Mouse (Mus musculus): ENCODE measurements at regions not wholly inside any gene's neighbourhood (a gene's known extent, or its start where the extent isn't known, plus 50 kb on each side); places are given as distances from the start of the nearest gene placed in this dataset.

GRCm38 (mm10) chr6:103366782-103367491, 143.4 kb upstream of the Chl1 start:
- no peak overlapping the region for H3K27ac ChIP-seq
- H3K4me3 ChIP-seq, result no peak overlapping the region
- no peaks in the 10 kb centered on the region for H3K36me3 ChIP-seq (replicated peaks)
- ATAC-seq (replicated peaks), result no peak
- WGBS, result 85% methylated on average over 2 of the region's 2 CpGs
- H3K4me1 ChIP-seq, result no peaks in the 10 kb centered on the region
- H3K4me2 ChIP-seq, result no peak overlapping the region
- H3K27me3 ChIP-seq (replicated peaks), result no peaks in the 10 kb centered on the region
- H3K9ac ChIP-seq, result no peak overlapping the region
- H3K9me3 ChIP-seq, result no peaks in the 10 kb centered on the region

GRCm38 (mm10) chr6:103374956-103375355, 135.4 kb upstream of the Chl1 start:
- Histone ChIP-seq H3K36me3 (replicated peaks) (no peaks in the 10 kb centered on the region), H3K9ac (no peak overlapping the region), H3K4me2 (no peak overlapping the region), H3K9me3 (no peaks in the 10 kb centered on the region), H3K27ac (no peak overlapping the region), H3K4me3 (no peak overlapping the region), H3K27me3 (replicated peaks) (no peaks in the 10 kb centered on the region), H3K4me1 (peaks cover 8% of the 10 kb centered on the region; the same call in 1 of the 2 replicates)
- ATAC-seq (replicated peaks), result no peak
- 83% methylated on average over 7 of the region's 7 CpGs for WGBS

- Histone ChIP-seq H3K27ac (no peak overlapping the region), H3K9ac (no peak overlapping the region), H3K9me3 (no peaks in the 10 kb centered on the region), H3K4me1 (peaks cover 19% of the 10 kb centered on the region), H3K27me3 (replicated peaks) (no peaks in the 10 kb centered on the region), H3K4me2 (no peak overlapping the region), H3K36me3 (replicated peaks) (no peaks in the 10 kb centered on the region), H3K4me3 (no peak overlapping the region)
- 35% methylated on average over 1 of the region's 1 CpGs for WGBS
- ATAC-seq (replicated peaks), result peak; percentile 55
Observed at GRCm38 (mm10) chr6:103377277-103377676, 133.1 kb upstream of the Chl1 start.

- Histone ChIP-seq H3K9me3 (no peaks in the 10 kb centered on the region), H3K4me2 (no peak overlapping the region), H3K27me3 (replicated peaks) (no peaks in the 10 kb centered on the region), H3K4me1 (peaks cover 24% of the 10 kb centered on the region), H3K9ac (no peak overlapping the region), H3K36me3 (replicated peaks) (no peaks in the 10 kb centered on the region), H3K27ac (no peak overlapping the region), H3K4me3 (no peak overlapping the region)
- no peak for ATAC-seq (replicated peaks)
Observed at GRCm38 (mm10) chr6:103378047-103378446, 132.3 kb upstream of the Chl1 start.

GRCm38 (mm10) chr6:103381030-103381429, 129.4 kb upstream of the Chl1 start:
- peaks cover 24% of the 10 kb centered on the region for H3K4me1 ChIP-seq
- no peaks in the 10 kb centered on the region for H3K9me3 ChIP-seq
- H3K4me3 ChIP-seq, result no peak overlapping the region
- no peaks in the 10 kb centered on the region for H3K27me3 ChIP-seq (replicated peaks)
- no peak overlapping the region for H3K4me2 ChIP-seq
- no peaks in the 10 kb centered on the region for H3K36me3 ChIP-seq (replicated peaks)
- no peak overlapping the region for H3K9ac ChIP-seq
- 8% methylated on average over 1 of the region's 1 CpGs for WGBS
- ATAC-seq (replicated peaks), result peak; percentile 59
- H3K27ac ChIP-seq, result peak overlapping the region; percentile 36; the same call in 1 of the 2 replicates

- H3K4me3 ChIP-seq, result no peak overlapping the region
- no peak overlapping the region for H3K4me2 ChIP-seq
- H3K27ac ChIP-seq, result peak overlapping the region; percentile 59
- no peaks in the 10 kb centered on the region for H3K27me3 ChIP-seq (replicated peaks)
- no peak overlapping the region for H3K9ac ChIP-seq
- 0 out of 2 replicates have a peak, but pooled peaks have one; percentile 13 for ATAC-seq (replicated peaks)
- WGBS, result 46% methylated on average over 2 of the region's 2 CpGs
- no peaks in the 10 kb centered on the region for H3K36me3 ChIP-seq (replicated peaks)
- no peaks in the 10 kb centered on the region for H3K9me3 ChIP-seq
- peaks cover 24% of the 10 kb centered on the region for H3K4me1 ChIP-seq
Observed at GRCm38 (mm10) chr6:103381930-103382329, 128.5 kb upstream of the Chl1 start.

- no peak overlapping the region for H3K27ac ChIP-seq
Observed at GRCm38 (mm10) chr6:103386591-103386990, 123.8 kb upstream of the Chl1 start.

GRCm38 (mm10) chr6:103405961-103406360, 104.4 kb upstream of the Chl1 start:
- ATAC-seq (replicated peaks), result no peak
- no peak overlapping the region for H3K9ac ChIP-seq
- H3K4me1 ChIP-seq, result no peaks in the 10 kb centered on the region
- H3K4me2 ChIP-seq, result no peak overlapping the region
- H3K9me3 ChIP-seq, result no peaks in the 10 kb centered on the region
- H3K4me3 ChIP-seq, result no peak overlapping the region
- no peak overlapping the region for H3K27ac ChIP-seq
- H3K36me3 ChIP-seq (replicated peaks), result no peaks in the 10 kb centered on the region
- H3K27me3 ChIP-seq (replicated peaks), result no peaks in the 10 kb centered on the region

More at GRCm38 (mm10) chr6:103386591-103386990, 123.8 kb upstream of the Chl1 start:
- 53% methylated on average over 4 of the region's 4 CpGs for whole genome bisulfite sequencing
- Histone ChIP-seq H3K4me3 (no peak overlapping the region), H3K9me3 (no peaks in the 10 kb centered on the region), H3K36me3 (replicated peaks) (no peaks in the 10 kb centered on the region), H3K27me3 (replicated peaks) (no peaks in the 10 kb centered on the region), H3K9ac (no peak overlapping the region), H3K4me2 (no peak overlapping the region), H3K4me1 (peaks cover 10% of the 10 kb centered on the region)
- no peak for ATAC-seq (replicated peaks)

- no peak overlapping the region for H3K4me2 ChIP-seq
- ATAC-seq (replicated peaks), result no peak
Observed at GRCm38 (mm10) chr6:103414888-103415287, 95.5 kb upstream of the Chl1 start.

GRCm38 (mm10) chr6:103421013-103421933, 89.1 kb upstream of the Chl1 start:
- H3K27me3 ChIP-seq (replicated peaks), result no peaks in the 10 kb centered on the region
- H3K4me3 ChIP-seq, result no peak overlapping the region
- no peak overlapping the region for H3K9ac ChIP-seq
- ATAC-seq (replicated peaks), result no peak; the same call in 1 of the 2 replicates
- WGBS, result 26% methylated on average over 1 of the region's 1 CpGs
- no peaks in the 10 kb centered on the region for H3K9me3 ChIP-seq
- H3K4me2 ChIP-seq, result no peak overlapping the region
- H3K36me3 ChIP-seq (replicated peaks), result no peaks in the 10 kb centered on the region
- no peak overlapping the region for H3K27ac ChIP-seq
- H3K4me1 ChIP-seq, result 0 out of 2 replicates have a peak, but pooled peaks cover 4% of the 10 kb centered on the region

More at GRCm38 (mm10) chr6:103414888-103415287, 95.5 kb upstream of the Chl1 start:
- WGBS, result 60% methylated on average over 2 of the region's 2 CpGs
- no peaks in the 10 kb centered on the region for H3K36me3 ChIP-seq (replicated peaks)
- no peaks in the 10 kb centered on the region for H3K27me3 ChIP-seq (replicated peaks)
- no peaks in the 10 kb centered on the region for H3K9me3 ChIP-seq
- H3K27ac ChIP-seq, result no peak overlapping the region
- no peak overlapping the region for H3K9ac ChIP-seq
- H3K4me3 ChIP-seq, result no peak overlapping the region
- no peaks in the 10 kb centered on the region for H3K4me1 ChIP-seq

GRCm38 (mm10) chr6:103430933-103431594, 79.3 kb upstream of the Chl1 start:
- ATAC-seq (replicated peaks), result peak; percentile 92
- WGBS, result 43% methylated on average over 5 of the region's 5 CpGs

GRCm38 (mm10) chr6:103431595-103431957, 78.8 kb upstream of the Chl1 start:
- no peaks in the 10 kb centered on the region for H3K9me3 ChIP-seq

More at GRCm38 (mm10) chr6:103430933-103431594, 79.3 kb upstream of the Chl1 start:
- Histone ChIP-seq H3K9ac (no peak overlapping the region; the same call in 1 of the 2 replicates), H3K4me2 (no peak overlapping the region), H3K9me3 (no peaks in the 10 kb centered on the region), H3K4me1 (peaks cover 9% of the 10 kb centered on the region; the same call in 1 of the 2 replicates), H3K27ac (peak overlapping the region; percentile 76), H3K4me3 (no peak overlapping the region), H3K27me3 (replicated peaks) (no peaks in the 10 kb centered on the region), H3K36me3 (replicated peaks) (no peaks in the 10 kb centered on the region)

More at GRCm38 (mm10) chr6:103431595-103431957, 78.8 kb upstream of the Chl1 start:
- H3K36me3 ChIP-seq (replicated peaks), result no peaks in the 10 kb centered on the region
- no peak overlapping the region for H3K4me3 ChIP-seq
- H3K27ac ChIP-seq, result peak overlapping the region; percentile 76; the same call in 1 of the 2 replicates
- no peak overlapping the region for H3K4me2 ChIP-seq
- WGBS, result 57% methylated on average over 5 of the region's 5 CpGs
- no peak overlapping the region for H3K9ac ChIP-seq
- no peaks in the 10 kb centered on the region for H3K27me3 ChIP-seq (replicated peaks)
- ATAC-seq (replicated peaks), result 0 out of 2 replicates have a peak, but pooled peaks have one; percentile 54
- H3K4me1 ChIP-seq, result peaks cover 9% of the 10 kb centered on the region; the same call in 1 of the 2 replicates
